In genomic region chr19:24016706-24017386, GRCm38 (mm10) we compare ENCODE assay signal across 9 mouse cellular contexts. TPM values are rescaled to one million over a fixed set of nuclear protein-coding genes. Genes with fewer than 3 reads are reported as not detected.
DNase-seq lines count a peak whose midpoint lies in the region; ATAC-seq lines count a peak whose summit lies in the region.
"Had no signal": no experiment of that assay in that cellular context is flagged by ENCODE, and none has a peak within 500 bp of the region (broad histone marks: within the 10 kb centered on the region; RNA-seq: fewer than 3 reads in every experiment).

No protein-coding gene starts in this region.

- no peak overlapping the region for H3K4me2 ChIP-seq in forebrain, embryonic 15.5 days (replicated peaks)
- no peak overlapping the region for H3K4me2 ChIP-seq in neural tube, embryonic 13.5 days
- H3K4me2 ChIP-seq: embryonic facial prominence, embryonic 13.5 days had no signal

- H3K9ac ChIP-seq in forebrain, embryonic 15.5 days (replicated peaks), result no peak overlapping the region
- no peak overlapping the region for H3K9ac ChIP-seq in neural tube, embryonic 13.5 days
- H3K9ac ChIP-seq: embryonic facial prominence, embryonic 13.5 days had no signal

- intact Hi-C loops in heart, postnatal 36 days (cut with DNase I), result no loop called here

- peaks cover 26% of the 10 kb centered on the region for H3K4me1 ChIP-seq in brown adipose tissue, adult 24 weeks (ENCODE audit: control insufficient read depth, insufficient read depth, insufficient read length, low read length)
- peaks cover 10% of the 10 kb centered on the region for H3K4me1 ChIP-seq in forebrain, embryonic 15.5 days
- H3K4me1 ChIP-seq in neural tube, embryonic 13.5 days (replicated peaks), result peaks cover 15% of the 10 kb centered on the region

- peak; percentile 59 for DNase-seq in ZHBTc4 (ENCODE audit: low read depth, low spot score)
- peak; percentile 63 to 67 for DNase-seq in heart, postnatal 36 days
- peak; percentile 76 to 86 for DNase-seq in lung, adult 18-20 months
- no peak for DNase-seq in thymus, postnatal 25 days

- no peaks in the 10 kb centered on the region for H3K9me3 ChIP-seq in forebrain, embryonic 15.5 days
- H3K9me3 ChIP-seq in neural tube, embryonic 13.5 days, result peaks cover 6% of the 10 kb centered on the region; the same call in 1 of the 2 replicates
- H3K9me3 ChIP-seq: embryonic facial prominence, embryonic 13.5 days had no signal

- no peak overlapping the region for H3K4me3 ChIP-seq in brown adipose tissue, adult 24 weeks (ENCODE audit: insufficient read depth, low read depth, low read length)
- H3K4me3 ChIP-seq in forebrain, embryonic 15.5 days, result no peak overlapping the region
- H3K4me3 ChIP-seq in neural tube, embryonic 13.5 days, result no peak overlapping the region
- H3K4me3 ChIP-seq: embryonic facial prominence, embryonic 13.5 days had no signal

- 5% methylated on average over 3 of the region's 3 CpGs for WGBS in forebrain, embryonic 15.5 days
- WGBS in neural tube, embryonic 13.5 days, result 10% methylated on average over 3 of the region's 3 CpGs

- H3K27me3 ChIP-seq in forebrain, embryonic 15.5 days, result no peaks in the 10 kb centered on the region
- no peaks in the 10 kb centered on the region for H3K27me3 ChIP-seq in neural tube, embryonic 13.5 days
- H3K27me3 ChIP-seq: embryonic facial prominence, embryonic 13.5 days had no signal

- H3K27ac ChIP-seq in brown adipose tissue, adult 24 weeks (replicated peaks; ENCODE audit: low read depth, low read length), result peak overlapping the region; percentile 81
- H3K27ac ChIP-seq in forebrain, embryonic 15.5 days (replicated peaks), result 0 out of 2 replicates have a peak overlapping the region, but pooled peaks have one; percentile 19
- peak overlapping the region; percentile 65 for H3K27ac ChIP-seq in neural tube, embryonic 13.5 days (replicated peaks)
- H3K27ac ChIP-seq: embryonic facial prominence, embryonic 13.5 days; macrophage had no signal

- peak; percentile 43; the same call in 1 of the 2 replicates for ATAC-seq in forebrain, embryonic 15.5 days (replicated peaks)
- ATAC-seq in neural tube, embryonic 13.5 days (ENCODE audit: low read depth), result peak; percentile 54

- H3K36me3 ChIP-seq in forebrain, embryonic 15.5 days, result no peaks in the 10 kb centered on the region
- no peaks in the 10 kb centered on the region for H3K36me3 ChIP-seq in neural tube, embryonic 13.5 days
- H3K36me3 ChIP-seq: embryonic facial prominence, embryonic 13.5 days had no signal

RNA-seq across cellular contexts. Expression of gene Fam189a2, which starts 14.0 kb away (rescaled TPM):
- polyA plus RNA-seq in brown adipose tissue, adult 24 weeks (2012; ENCODE audit: insufficient read depth, insufficient read length, missing spikeins), result 2.9 and 3.7 TPM in 2 replicates
- polyA plus RNA-seq in forebrain, embryonic 15.5 days (2015; fragmentation: Nextera tagmentation; extraction: Ambion mirVana), result 0.48 and 0.57 TPM in 2 replicates
- 10 to 100 TPM; 55.8 to 62.4 TPM for total RNA-seq in heart, postnatal 36 days (2021)
- 1.9 and 2.4 TPM in 2 replicates for polyA plus RNA-seq in neural tube, embryonic 13.5 days (2015; fragmentation: Nextera tagmentation; extraction: Ambion mirVana)
- polyA plus RNA-seq: macrophage had no signal

Comparison
In these comparisons a context has a peak if more than half of its experiments do, and no peak if none do; other contexts are left out.
1. H3K27ac ChIP-seq: peak in every context shown above with its lines; median percentile 81 in brown adipose tissue, adult 24 weeks; 65 in neural tube, embryonic 13.5 days; 19 in forebrain, embryonic 15.5 days.